Mouse (Mus musculus) forebrain, embryonic 10.5 days (tissue): Measurements from ENCODE around the gene Rab34. TPM values are rescaled to one million over a fixed set of nuclear protein-coding genes. Genes with fewer than 3 reads are reported as not detected.

Experiments used
- DNase-seq: peaks from one replicate; pipeline ENCODE4 v3.0.0-alpha.2; 2017; ENCODE audit warnings: low spot score; ENCODE audit errors: extremely low spot score
- H3K27ac ChIP-seq: fragments of 300-500 bp; sonication (generic); 2 replicates; pipeline ENCODE4 v1.5.1; 2016; ENCODE audit warnings: mild to moderate bottlenecking
- H3K27me3 ChIP-seq: fragments of 300-500 bp; sonication (generic); 2 replicates; pipeline ENCODE4 v1.6.1; 2016; ENCODE audit warnings: mild to moderate bottlenecking; ENCODE audit not compliant: poor library complexity, severe bottlenecking
- H3K36me3 ChIP-seq: fragments of 300-500 bp; sonication (generic); replicated peaks from 2 replicates; pipeline ENCODE4 v1.6.1; 2016; ENCODE audit warnings: mild to moderate bottlenecking, moderate library complexity
- H3K4me1 ChIP-seq: fragments of 300-500 bp; sonication (generic); 2 replicates; pipeline ENCODE4 v1.6.1; 2016
- H3K4me3 ChIP-seq: fragments of 300-500 bp; sonication (generic); 2 replicates; pipeline ENCODE4 v1.5.1; 2016; ENCODE audit warnings: mild to moderate bottlenecking, moderate library complexity
- H3K9me3 ChIP-seq: fragments of 300-500 bp; sonication (generic); 2 replicates; pipeline ENCODE4 v1.6.1; 2016; ENCODE audit warnings: mild to moderate bottlenecking, moderate library complexity
- WGBS: fragments of 180-500 bp; shearing (Covaris S2); methylation state at CpG from one replicate; pipeline ENCODE4 v1.1.7; 2016; 5-methylcytosine and 5-hydroxymethylcytosine counted together
- microRNA-seq: library from miRNA; unstranded; fragments of <30 nt; microRNA quantifications from one replicate; pipeline ENCODE4, GENCODE M21; 2017
- polyA plus RNA-seq: library from polyadenylated mRNA; unstranded; fragments of >200 nt; fragmentation: Nextera tagmentation; extraction: Ambion mirVana; gene quantifications from 2 replicates; pipeline ENCODE4 v1.2.1, GENCODE M21; 2016

Gene Rab34
- polyA plus RNA-seq, 1 experiment from 2014 or later, result 70.7 TPM

DNA sequence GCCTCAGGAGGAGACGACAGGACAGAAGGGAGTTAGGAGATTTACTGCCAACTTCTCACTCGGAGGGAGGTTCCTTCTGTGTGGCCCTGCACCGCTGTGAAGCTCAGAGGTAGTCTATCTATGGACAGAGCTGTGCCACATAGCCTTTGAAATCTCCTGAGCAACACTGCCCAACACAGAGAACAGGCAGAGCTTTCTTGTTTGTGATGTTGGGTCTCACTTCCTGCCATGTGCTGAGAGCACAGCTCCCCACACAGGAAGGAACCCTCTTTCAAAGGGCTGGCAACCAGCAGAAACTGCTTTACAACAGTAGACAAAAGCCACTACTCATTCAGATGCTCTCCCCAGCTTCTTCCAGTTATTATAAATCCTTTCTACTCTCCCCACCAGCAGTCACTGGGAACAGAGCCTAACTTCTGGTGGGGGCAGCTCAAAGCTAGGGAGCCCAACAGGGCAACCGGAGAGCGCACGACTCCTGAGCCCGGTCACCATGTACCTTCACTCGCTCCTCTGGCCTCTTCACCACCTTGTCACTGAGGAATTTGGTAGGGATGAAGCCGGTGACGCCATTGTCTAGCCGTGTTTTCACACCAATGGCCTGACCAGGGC lies 27.6 kb downstream of the Rab34 start:
- Histone ChIP-seq H3K4me3 (no peak overlapping the region), H3K4me1 (no peaks in the 10 kb centered on the region), H3K36me3 (peaks cover 99% of the 10 kb centered on the region), H3K27me3 (no peaks in the 10 kb centered on the region), H3K27ac (no peak overlapping the region), H3K9me3 (no peaks in the 10 kb centered on the region)
- WGBS, result 95% methylated on average over 11 of the region's 11 CpGs
- no peak for DNase-seq

DNA sequence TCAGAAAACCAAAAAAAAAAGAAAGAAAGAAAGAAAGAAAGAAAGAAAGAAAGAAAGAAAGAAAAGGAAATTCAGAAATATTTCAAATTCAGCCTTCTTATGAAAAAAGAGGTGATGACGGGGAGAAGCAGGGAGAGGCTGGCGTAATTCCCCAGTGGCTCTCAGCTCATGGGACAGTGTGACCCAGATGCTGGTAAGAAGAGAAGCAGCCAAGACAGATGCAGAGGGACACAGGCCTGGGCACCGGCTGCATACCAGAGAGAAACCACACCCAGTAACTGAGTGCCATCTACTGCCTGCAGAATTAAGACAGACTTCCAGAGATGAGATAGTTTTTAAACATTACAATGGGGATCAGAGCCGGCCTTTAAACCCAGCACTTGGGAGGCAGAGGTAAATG lies 35.4 kb downstream of the Rab34 start:
- H3K27ac ChIP-seq, result no peak overlapping the region
- no peak for DNase-seq
- H3K4me1 ChIP-seq, result no peaks in the 10 kb centered on the region
- no peaks in the 10 kb centered on the region for H3K27me3 ChIP-seq
- no peaks in the 10 kb centered on the region for H3K9me3 ChIP-seq
- H3K4me3 ChIP-seq, result no peak overlapping the region
- WGBS, result 92% methylated on average over 4 of the region's 4 CpGs
- peaks cover 100% of the 10 kb centered on the region for H3K36me3 ChIP-seq

DNA sequence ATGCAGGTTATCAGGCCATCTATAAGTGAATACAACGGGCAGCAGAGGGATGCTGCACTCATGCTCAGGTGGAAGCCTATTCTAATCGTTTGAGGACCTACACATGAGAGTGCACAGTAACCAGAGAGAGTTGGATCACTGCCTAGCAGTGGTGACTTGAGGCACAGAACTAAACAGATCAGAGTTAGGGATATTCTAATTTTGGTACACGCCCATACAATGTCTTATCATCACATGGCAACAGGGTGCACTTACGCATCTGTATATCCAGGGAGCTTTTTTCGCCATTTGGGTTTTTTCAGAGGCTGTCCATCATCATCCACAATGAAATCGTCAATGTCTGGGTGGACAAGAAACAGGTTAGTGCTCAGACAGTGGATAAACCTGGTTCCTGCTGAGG lies 43.3 kb downstream of the Rab34 start:
- Histone ChIP-seq H3K36me3 (peaks cover 97% of the 10 kb centered on the region), H3K27ac (no peak overlapping the region), H3K9me3 (no peaks in the 10 kb centered on the region), H3K4me3 (no peak overlapping the region), H3K27me3 (no peaks in the 10 kb centered on the region), H3K4me1 (no peaks in the 10 kb centered on the region)
- DNase-seq, result no peak
- 93% methylated on average over 6 of the region's 6 CpGs for WGBS

GRCm38 (mm10) chr11:78240193-78240857 lies 52.1 kb downstream of the Rab34 start:
- 92% methylated on average over 9 of the region's 9 CpGs for WGBS
- DNase-seq, result no peak
- H3K27me3 ChIP-seq, result no peaks in the 10 kb centered on the region
- H3K4me1 ChIP-seq, result peaks cover 15% of the 10 kb centered on the region
- H3K36me3 ChIP-seq, result peaks cover 61% of the 10 kb centered on the region
- no peak overlapping the region for H3K4me3 ChIP-seq
- no peaks in the 10 kb centered on the region for H3K9me3 ChIP-seq
- H3K27ac ChIP-seq, result no peak overlapping the region

Small RNA genes within 50 kb of the gene (microRNA-seq; reads per million reads assigned to microRNA genes)
- gene Mir7653, result not detected

Other genes with a start within 250 kb of the Rab34 start
- 17.0 and 20.7 TPM in 2 replicates for gene Phf12, start 205.7 kb upstream of the Rab34 start, polyA plus RNA-seq
- 14.4 and 17.1 TPM in 2 replicates for gene Dhrs13, start 156.2 kb upstream of the Rab34 start, polyA plus RNA-seq
- gene Flot2, start 150.5 kb upstream of the Rab34 start, polyA plus RNA-seq, result 72.5 and 72.7 TPM in 2 replicates
- 39.7 and 40.7 TPM in 2 replicates for gene Eral1, start 108.0 kb upstream of the Rab34 start, polyA plus RNA-seq
- gene Fam222b, start 93.8 kb upstream of the Rab34 start, polyA plus RNA-seq, result 24.2 and 24.6 TPM in 2 replicates
- gene Traf4, start 22.8 kb upstream of the Rab34 start, polyA plus RNA-seq, result 97.6 and 104 TPM in 2 replicates
- gene Nek8, start 11.8 kb upstream of the Rab34 start, polyA plus RNA-seq, result 10.6 and 11.7 TPM in 2 replicates
- gene Tlcd1, start 11.7 kb upstream of the Rab34 start, polyA plus RNA-seq, result 10.0 and 11.3 TPM in 2 replicates
- 1,073 and 1,096 TPM in 2 replicates for gene Rpl23a, start 4.8 kb upstream of the Rab34 start, polyA plus RNA-seq
- gene Proca1, start 5.0 kb downstream of the Rab34 start, polyA plus RNA-seq, result 0.91 and 1.5 TPM in 2 replicates
- 42.9 and 43.3 TPM in 2 replicates for gene Sdf2, start 57.3 kb downstream of the Rab34 start, polyA plus RNA-seq
- 37.1 and 39.2 TPM in 2 replicates for gene Supt6, start 57.6 kb downstream of the Rab34 start, polyA plus RNA-seq
- gene 2610507B11Rik, start 73.3 kb downstream of the Rab34 start, polyA plus RNA-seq, result 72.5 and 72.7 TPM in 2 replicates
- gene BC030499, start 102.4 kb downstream of the Rab34 start, polyA plus RNA-seq, result 0.26 and 0.52 TPM in 2 replicates
- 74.9 and 76.6 TPM in 2 replicates for gene Spag5, start 113.1 kb downstream of the Rab34 start, polyA plus RNA-seq
- 2.7 and 3.3 TPM in 2 replicates for gene Aldoc, start 134.5 kb downstream of the Rab34 start, polyA plus RNA-seq
- gene Pigs, start 140.0 kb downstream of the Rab34 start, polyA plus RNA-seq, result 76.3 and 77.5 TPM in 2 replicates
- 60.2 and 62.8 TPM in 2 replicates for gene Unc119, start 155.1 kb downstream of the Rab34 start, polyA plus RNA-seq
- gene Foxn1, start 198.1 kb downstream of the Rab34 start, polyA plus RNA-seq, result not detected in 2 replicates
- gene Slc13a2, start 233.8 kb downstream of the Rab34 start, polyA plus RNA-seq, result not detected in 2 replicates